Mouse (Mus musculus): Measurements from ENCODE around the gene Atp13a2. TPM values are rescaled to one million over a fixed set of nuclear protein-coding genes. Genes with fewer than 3 reads are reported as not detected.
A peak's percentile ranks its signal among the peaks of the same experiment; 100 is the strongest.

The Atp13a2 gene
- total RNA-seq, 2 experiments from 2014 or later: 30.2 to 31.0 TPM

DNA sequence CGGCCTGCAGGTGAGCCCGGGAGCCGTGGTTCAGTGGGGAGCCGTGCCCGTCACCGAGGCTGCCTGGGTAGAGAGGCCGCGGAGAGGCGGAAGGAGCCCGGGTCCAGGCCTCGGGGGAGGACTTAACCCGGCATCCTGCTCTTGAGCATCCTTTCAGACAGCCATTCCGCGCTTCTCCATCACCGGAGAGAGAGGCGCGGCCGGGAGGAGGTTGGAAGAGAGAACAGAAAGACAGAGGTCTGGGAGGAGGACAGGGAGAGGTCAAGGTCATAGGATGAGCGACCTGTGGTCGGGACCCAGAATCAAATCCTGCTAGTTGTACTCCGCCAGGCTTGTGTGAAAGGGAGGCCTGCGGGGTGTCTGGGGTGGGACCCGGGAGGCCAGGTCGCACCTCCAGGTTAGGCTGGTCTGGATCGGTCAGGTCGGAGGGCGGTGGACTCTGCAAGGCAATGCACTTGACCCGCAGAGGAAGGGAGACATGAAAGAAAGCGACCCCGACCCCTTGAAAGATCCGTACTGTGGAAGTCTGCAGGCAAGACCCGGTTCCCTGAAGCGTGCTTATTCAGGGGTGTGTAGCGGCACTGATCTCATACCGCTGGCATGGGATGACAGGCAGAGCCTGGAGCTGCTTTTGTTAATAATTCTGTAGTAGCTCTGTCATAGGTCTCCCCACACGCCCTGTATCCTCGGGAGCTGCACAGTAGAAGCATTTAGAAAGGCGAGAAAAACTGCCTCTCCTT is 25.0 kb upstream of the Atp13a2 start:
- DNase-seq (ENCODE audit: low spot score in 2 of 2): no peak

DNA sequence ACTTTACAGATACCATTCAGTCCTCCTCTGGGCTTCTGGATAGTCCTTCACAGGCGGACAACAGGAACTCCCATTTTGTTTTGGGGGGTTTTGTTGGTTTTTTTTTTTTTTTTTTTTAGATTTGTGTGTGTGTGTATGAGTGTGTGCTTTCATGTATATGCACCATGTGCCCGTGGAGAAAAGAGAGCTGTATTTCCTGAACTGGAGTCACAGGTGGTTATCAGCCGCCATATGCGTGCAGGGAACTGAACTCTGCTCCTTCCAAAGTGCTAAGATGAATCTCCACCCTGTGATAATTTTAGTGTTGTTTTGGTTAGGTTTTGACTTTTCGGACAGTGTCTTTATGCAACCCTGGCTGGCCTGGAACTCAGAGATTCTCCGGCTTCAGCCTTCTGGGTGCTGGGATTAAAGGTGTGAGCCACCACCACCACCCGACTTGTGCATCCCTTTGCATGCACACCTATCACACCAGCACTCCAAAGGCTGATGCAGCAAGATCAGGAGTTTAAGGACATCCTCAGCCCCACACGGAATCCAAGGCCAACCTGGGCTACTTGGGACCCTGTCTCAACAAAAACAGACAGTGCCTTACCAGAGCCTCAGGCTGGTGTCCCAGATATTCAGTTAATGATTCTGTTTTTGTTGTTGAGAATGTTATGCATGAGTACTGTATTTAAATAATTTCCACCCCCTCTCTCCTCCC is 24.3 kb upstream of the Atp13a2 start:
- DNase-seq (ENCODE audit: low spot score in 2 of 2): peak in 1 of 2 experiments; percentile 10

DNA sequence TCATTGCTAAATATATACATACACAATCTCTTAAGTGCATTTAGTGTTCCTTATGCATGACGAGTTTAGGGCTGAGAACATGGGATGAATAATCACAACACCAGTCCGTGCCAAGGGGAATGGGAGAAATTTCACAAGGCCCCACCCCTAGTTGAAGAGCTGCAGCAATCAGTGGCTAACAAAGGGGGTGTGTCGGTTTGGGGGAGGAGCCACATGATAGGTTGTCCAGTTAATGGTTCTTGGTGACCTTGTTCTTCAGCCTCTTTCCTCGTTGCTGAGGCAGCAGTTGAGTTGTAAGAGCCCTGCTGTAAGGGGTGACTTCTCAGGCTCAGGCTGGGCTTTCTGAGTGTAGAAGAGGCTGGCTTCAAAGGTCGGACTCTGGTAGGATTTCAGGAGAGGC is 23.7 kb upstream of the Atp13a2 start:
- peak in 1 of 2 experiments; percentile 63 for DNase-seq (ENCODE audit: low spot score in 2 of 2)

DNA sequence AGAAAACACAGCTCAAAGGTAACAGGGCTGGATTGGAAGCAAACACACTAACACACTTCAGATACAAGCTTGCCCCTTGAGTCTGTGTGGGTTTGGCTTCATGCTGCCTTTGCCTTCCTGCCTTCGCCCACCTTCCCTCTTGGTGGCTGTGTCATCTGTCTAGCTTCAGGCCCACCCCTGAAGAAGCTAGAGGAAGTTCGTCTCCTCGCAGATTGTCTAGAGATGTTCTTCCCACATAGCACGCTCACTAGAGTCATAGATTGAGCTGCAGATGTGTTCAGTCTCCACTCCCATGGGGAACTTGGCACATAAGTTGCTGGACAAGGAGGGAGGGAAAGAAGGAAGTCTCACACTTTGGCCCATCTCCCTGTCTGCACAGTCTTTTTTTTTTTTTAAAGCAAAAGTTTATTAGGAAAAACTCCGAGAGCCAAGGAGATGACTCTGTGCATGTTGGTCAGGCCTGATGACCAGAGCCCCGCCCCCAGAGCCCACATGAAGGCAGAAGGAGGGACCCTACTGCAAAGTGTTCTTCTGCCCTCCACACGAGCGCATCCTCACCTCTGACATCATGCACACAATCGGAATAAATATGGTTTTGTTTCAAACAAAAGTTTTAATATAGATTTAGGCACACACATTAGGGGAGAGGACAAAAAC is 22.6 kb upstream of the Atp13a2 start:
- DNase-seq (ENCODE audit: low spot score in 2 of 2): no peak

DNA sequence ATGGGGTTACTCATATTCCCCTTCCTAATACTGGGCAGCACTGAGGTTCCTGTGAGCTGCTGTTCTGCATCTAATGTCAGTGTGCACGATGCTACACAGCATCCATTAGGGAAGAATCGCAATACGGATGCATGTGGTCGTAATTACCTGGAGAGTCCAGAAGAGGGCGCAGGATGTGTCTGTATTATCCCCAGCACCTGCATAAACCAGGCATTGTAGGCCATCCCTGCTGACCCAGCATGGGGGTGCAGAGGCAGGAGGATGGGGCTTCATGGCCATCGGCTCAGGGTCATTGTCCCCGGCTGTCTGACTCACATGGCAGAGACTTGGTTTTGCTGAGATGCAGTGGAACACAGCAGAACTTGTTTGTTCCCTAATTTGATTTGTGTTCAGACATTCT is 22.1 kb upstream of the Atp13a2 start:
- peak; percentile 65 to 75 for DNase-seq (ENCODE audit: low spot score in 2 of 2)

DNA sequence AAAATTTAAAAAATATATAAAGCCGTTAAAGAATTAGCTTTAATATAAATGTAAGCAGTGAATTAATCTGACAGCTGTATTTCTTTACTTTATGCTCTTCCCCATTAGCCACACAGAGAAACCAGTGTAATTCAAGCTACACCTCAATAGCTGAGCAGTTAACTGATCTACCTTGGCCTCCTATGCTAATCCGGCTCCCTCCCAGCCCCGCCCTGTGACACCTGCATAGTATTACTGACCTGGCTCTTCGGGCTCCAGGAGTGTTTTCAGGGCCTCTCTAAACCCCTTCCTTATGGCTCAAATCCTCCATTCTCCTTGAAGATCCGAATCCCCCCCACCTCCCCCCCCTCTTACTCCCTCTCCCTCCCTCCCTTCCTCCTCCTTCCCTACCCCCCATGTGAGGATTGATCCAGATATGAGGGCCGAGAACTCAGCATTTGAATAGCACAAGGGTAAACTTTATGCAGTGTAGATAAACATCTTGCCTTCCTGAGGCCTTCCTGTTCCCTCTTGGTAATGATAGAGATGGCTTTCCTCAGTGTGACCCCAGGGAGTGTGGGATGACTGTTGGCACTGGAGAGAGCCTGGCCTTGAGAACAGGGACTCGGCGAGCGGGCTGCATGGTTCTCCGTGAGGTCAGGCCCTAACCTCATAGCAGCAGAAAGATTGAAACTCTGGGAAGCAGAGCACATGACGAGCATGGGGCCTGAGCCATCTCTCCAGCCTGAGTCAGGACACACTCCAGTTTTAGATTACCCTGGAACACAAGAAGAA is 19.1 kb upstream of the Atp13a2 start:
- DNase-seq (ENCODE audit: low spot score in 2 of 2): no peak

DNA sequence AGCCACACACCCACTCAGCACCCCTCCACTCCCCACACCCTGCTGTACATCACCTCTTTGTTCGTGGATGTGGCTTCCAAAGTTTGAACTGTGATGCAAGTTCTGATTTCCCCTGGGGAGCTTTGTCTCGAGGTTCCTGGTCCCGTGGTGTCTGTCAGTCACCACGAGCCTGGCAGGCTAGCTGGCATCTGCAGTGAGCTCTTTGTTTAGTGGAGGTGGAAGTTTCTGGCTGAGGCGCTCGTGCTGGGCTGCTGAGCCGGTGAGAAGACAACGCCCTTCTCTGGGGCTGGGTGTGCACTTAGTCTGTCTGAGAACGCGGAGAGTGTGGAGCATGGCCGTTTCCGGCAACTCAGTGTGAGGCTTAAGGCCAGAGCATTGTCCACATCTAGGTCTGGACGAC is 15.0 kb upstream of the Atp13a2 start:
- DNase-seq (ENCODE audit: low spot score in 2 of 2): no peak

DNA sequence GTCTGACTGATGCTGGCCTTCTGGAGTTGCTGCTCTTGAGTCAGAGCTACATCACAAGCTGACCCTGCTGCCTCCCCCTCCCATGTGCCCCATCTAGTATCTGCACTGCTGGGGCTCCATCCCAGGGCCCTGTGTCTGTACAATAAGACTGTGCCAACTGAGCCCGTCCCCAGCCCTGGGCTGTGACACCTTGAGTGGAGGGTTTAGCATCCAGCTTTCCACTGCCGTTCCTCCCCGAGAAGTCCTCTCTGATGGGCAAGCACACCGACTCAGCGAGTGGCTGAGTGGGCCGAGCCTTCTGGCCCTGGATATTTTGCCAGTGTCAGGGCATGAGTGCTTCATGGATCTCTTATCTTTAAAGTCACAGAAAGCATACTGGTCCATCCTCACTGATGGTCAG is 12.3 kb upstream of the Atp13a2 start:
- DNase-seq (ENCODE audit: low spot score in 2 of 2): no peak

DNA sequence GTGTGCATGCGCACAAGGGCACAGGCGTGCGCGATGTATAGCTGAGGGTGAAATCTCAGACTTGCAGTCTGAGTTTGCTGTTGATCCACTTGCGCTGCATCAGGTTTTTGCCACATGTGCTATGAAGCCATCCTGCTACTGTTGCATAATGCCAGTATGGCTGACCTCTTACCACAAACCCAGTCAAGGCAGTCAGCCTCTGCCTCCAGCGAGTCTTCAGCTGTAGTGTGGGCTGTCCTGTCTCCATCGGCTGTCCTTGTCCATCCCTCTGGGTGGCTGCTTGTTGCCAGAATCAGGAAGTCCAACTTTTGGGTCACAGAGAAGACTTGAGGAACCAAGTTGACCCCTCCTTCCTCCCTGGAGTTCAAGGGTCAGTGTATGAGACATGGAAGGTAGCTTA is 11.3 kb upstream of the Atp13a2 start:
- DNase-seq (ENCODE audit: low spot score in 2 of 2): no peak

DNA sequence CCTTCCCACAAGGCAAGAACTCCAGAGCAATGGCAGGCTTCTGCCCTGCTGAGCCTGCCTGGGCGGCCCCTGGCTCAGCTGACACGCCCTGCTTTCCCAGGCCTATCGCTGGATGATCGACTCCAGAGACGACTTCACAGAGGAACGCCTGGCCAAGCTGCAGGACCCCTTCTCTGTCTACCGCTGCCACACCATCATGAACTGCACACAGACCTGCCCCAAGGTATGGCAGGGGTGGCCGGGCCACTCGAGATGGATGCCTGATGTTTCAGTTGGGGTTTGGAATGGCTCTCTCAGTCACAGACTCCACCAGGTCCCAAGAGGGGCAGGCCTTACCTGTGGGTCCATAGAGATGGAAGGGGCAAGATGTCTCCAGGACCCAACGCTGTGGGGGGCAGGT is 9.4 kb upstream of the Atp13a2 start:
- no peak for DNase-seq (ENCODE audit: low spot score in 2 of 2)

DNA sequence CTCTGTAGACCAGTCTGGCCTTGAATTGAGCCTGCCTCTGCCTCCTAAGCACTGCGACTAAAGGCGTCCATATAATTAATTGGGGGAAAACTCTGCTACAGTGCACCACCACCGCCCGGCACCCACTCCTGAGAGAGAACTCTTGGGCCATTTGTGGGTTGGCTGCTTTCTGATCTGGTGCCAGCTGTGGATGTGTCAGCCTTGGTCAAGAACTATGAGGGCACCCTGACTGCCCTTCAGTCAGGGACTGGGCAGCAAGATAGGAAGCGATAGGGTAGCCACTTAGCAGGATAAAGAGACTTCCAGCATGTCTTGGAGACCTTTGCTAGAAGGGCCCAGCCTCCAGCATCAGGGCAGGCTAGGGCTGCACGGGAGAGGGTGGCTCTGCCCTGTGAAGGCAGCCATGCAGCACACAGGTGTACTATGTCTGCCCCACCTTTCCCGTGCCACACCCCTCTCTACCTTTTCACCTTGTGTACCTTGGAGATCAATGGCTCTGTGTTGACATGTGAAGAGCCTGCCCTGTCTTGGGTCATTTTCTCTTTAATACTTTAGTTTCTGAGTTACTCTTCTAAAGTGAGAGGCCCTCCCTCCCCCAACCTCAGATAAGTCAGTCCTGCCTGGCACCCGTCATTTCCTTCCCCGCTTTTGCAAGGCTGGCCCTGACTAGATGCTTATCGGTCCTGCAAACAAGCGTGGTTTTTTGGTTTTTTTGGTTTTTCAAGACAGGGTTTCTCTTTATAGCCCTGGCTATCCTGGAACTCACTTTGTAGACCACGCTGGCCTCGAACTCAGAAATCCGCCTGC is 8.6 kb upstream of the Atp13a2 start:
- DNase-seq (ENCODE audit: low spot score in 2 of 2): no peak

DNA sequence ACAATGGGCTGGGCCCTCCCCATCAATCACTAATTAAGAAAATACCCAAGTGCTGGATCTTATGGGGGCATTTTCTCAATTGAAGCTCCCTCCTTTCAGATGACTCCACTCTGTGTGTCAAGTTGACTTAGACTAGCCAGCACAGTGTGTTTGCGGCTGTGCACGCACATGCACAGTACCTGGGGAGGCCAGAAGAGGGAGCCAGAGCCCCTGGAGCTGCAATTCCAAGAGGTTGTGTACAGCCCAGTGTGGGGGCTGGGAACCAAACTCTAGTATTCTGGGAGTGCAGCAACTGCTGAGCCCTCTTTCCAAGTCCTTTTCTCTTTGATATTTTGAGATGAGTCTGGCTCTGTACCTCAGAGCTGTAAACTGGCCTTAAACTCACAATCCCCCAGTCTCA is 5.1 kb upstream of the Atp13a2 start:
- no peak for DNase-seq (ENCODE audit: low spot score in 2 of 2)

DNA sequence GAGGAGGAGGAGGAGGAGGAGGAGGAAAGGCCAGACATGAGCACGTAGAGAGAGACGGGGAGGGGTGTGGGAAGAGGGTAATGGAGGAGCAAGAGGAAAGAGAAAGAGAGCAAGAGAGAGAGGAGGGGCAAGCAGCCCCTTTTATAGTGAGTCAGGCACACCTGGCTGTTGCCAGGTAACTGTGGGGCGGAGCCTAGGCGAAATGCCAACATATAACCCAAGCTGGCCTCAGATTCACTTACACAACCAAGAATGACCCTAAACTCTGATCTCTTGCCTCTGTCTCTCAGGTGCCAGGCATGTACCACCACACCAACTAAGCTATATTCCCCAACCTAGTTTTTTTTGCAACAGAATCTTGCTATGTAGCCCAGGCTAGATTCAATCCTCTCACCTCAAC is 3.9 kb upstream of the Atp13a2 start:
- DNase-seq (ENCODE audit: low spot score in 2 of 2): no peak

DNA sequence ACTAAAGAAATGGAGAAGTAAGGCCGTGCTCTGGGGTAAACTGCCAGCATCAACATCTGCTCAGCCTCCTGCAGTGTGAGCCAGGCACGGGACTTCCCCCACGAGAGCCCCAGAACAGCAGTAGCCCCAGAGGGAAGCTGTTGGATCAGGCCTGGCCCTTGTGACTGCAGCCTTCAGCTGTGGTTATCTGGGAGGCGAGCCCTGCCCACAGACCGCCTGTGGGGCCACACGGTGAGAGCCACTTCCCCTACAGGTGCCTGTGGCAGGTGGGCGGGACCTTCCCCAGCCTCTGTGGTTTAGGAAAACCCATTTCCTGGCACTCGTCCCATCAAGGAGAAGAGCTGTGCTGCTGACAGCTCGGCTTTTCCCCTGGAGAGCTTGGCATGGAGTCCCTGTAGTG is 3.2 kb upstream of the Atp13a2 start:
- DNase-seq (ENCODE audit: low spot score in 2 of 2): no peak

DNA sequence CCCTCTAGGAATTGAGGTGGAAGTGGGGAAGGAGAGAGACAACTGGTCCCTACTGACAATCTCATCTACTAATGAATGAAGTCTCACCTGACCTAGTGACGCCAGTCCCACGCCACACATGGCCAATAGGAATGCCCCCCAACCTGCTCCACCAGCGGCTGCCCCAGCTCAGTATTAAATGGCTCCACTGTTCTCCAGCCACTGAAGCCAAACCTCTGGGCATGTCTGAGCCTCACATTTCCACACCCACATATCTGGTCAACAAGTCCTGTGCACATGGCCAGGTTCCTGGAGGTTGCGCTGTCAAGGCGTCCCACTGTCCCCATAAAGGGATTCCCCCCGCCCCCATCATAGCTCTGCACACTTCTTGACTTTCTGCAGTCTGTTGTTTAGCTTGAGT is 2.1 kb upstream of the Atp13a2 start:
- no peak for DNase-seq (ENCODE audit: low spot score in 2 of 2)

DNA sequence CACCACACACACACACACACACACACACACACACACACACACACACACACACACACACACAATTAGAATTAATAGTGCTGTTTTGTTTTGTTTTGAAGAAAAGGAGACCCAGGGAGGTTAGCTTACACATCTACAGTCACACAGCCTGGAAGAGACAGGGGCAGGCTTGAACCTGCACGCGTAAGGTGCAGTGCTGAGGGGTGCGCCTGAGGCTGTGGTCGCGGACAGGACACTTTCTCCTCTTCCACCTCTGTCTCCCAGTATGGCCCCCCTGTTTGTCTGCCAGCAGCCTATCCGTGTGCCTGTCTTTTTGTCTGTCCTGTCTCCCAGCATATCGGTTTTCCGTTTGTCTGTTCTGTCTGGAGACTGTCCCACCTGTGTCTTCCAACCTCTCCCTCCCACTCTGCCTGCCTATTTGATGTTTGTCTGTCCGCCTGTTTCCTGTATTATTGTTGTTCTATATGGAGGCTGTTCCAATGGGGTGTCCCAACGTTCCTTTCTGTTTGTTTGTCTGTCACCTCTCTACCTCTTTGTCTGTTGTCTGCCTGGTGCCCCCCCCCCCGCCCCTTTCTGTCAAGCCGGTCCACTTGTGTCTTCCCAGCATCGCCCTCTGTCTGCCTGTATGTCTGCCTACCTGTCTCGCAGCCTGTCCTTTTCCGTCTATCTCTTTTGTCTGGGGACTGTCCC is 506 bp upstream of the Atp13a2 start:
- DNase-seq (ENCODE audit: low spot score in 2 of 2): no peak

DNA sequence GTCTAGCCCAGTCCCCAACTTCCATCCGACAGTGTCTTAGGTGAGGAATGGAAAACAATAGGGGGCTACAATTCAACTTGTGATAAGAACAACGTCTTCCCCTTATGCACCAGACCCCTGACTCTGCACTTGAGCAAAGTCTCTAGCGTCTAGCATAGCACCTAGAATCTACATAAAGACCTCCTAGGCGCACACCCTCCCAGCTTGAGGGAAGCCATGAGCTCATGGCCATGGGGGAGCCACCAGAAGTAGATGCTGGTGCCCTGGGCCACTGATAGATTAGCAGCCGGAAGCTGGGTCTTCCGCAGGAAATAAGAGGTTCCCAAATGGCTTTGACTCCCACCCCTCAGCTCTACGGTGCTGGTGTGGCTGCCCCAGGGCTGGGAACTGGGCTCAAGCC is 803 bp downstream of the Atp13a2 start:
- DNase-seq (ENCODE audit: low spot score in 2 of 2): no peak

DNA sequence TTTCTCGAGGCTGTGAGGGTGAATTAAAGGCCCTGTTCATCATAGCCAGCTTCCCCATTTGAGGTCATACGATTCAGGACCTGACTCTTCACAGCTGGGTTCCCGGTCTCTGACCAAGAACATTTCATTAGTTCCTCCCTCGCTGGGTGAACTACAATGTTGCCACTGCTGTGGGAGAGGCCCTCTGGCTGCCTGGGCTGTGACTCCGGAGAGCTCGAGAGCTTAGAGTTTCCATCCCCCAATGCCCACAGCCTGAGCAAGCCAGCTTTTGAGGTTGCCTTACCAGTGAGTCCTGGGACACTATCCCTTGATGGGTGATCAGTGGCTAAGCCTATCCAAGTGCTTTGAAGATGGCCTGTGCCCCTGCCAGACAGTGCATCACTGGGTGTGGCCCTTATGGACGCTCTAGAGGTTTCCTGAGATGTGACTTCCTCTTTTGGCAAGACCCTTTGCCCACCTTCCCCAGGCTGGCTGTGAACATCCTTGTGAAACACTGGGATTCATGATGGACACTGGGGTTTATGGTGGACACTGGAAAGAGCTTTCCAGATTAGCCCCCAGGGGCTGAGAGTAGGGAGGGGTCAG is 2.1 kb downstream of the Atp13a2 start:
- no peak for DNase-seq (ENCODE audit: low spot score in 2 of 2)

DNA sequence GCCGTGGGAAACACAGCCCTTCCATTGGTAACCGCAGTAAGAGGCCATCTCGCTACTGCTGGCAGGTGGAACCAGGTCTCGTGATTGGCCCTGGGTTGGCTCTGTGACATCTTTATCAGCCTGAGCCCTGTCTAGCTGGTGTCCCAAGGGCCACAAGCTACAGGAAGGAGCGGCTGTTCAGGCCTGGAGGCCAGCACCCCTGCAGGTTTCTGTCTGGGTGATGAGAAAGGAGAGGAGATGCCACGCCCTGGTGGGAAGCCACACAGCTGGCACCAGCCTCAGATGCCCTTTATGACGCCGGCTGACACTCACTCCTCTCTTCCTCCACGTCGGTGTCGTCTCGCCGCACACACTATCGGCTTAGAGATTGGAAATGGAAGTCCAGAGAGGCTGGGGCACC is 2.8 kb downstream of the Atp13a2 start:
- no peak for DNase-seq (ENCODE audit: low spot score in 2 of 2)

DNA sequence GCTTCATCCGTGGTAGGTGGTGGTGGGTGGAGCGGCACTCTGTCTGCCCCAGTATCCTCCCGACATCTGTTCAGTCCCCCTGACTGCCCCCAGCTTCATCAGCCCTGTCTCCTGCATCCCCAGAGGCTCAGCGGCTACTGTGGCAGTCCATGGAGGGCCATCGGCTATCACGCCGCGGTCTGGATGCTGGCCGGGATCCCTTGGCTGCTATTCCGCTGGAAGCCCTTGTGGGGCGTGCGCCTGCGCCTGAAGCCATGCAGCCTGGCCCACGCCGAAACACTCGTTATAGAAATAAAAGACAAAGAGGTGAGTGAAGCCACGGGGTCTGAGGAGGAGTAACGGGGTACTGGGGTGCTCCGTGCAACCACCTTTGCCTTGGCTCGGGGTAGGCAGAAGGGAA is 5.5 kb downstream of the Atp13a2 start:
- no peak for DNase-seq (ENCODE audit: low spot score in 2 of 2)

All from adrenal gland, adult 18-20 months (tissue).